Mouse (Mus musculus): ENCODE results near the gene Pla2g2d. TPM values are rescaled to one million over a fixed set of nuclear protein-coding genes. Genes with fewer than 3 reads are reported as not detected.

Gene Pla2g2d
- polyA plus RNA-seq, 1 experiment from 2014 or later = 1.8 TPM

- H3K4me1 ChIP-seq (ENCODE audit: control insufficient read depth, insufficient read depth, low read length) = no peaks in the 10 kb centered on the region
- no peak overlapping the region for H3K4me3 ChIP-seq (ENCODE audit: low read depth, low read length)
- no peak overlapping the region for H3K27ac ChIP-seq (ENCODE audit: low read depth, low read length)
- 67% methylated on average over 10 of the region's 10 CpGs for WGBS
- H3K9me3 ChIP-seq (ENCODE audit: control insufficient read depth, low read length) = no peaks in the 10 kb centered on the region
- DNase-seq (ENCODE audit: low spot score) (no peak), ATAC-seq (ENCODE audit: insufficient read depth, low FRiP score, low TSS enrichment) (no peak)
- H3K27me3 ChIP-seq (ENCODE audit: control insufficient read depth, insufficient read depth, low read length) = no peaks in the 10 kb centered on the region
- H3K4me2 ChIP-seq (ENCODE audit: low read depth) = no peak overlapping the region
- no peak overlapping the region for H3K9ac ChIP-seq (ENCODE audit: low read length)
- no peaks in the 10 kb centered on the region for H3K36me3 ChIP-seq (ENCODE audit: control insufficient read depth, insufficient read depth, low read length)
Observed at GRCm38 (mm10) chr4:138747851-138748250, 27.7 kb upstream of the Pla2g2d start.

DNA sequence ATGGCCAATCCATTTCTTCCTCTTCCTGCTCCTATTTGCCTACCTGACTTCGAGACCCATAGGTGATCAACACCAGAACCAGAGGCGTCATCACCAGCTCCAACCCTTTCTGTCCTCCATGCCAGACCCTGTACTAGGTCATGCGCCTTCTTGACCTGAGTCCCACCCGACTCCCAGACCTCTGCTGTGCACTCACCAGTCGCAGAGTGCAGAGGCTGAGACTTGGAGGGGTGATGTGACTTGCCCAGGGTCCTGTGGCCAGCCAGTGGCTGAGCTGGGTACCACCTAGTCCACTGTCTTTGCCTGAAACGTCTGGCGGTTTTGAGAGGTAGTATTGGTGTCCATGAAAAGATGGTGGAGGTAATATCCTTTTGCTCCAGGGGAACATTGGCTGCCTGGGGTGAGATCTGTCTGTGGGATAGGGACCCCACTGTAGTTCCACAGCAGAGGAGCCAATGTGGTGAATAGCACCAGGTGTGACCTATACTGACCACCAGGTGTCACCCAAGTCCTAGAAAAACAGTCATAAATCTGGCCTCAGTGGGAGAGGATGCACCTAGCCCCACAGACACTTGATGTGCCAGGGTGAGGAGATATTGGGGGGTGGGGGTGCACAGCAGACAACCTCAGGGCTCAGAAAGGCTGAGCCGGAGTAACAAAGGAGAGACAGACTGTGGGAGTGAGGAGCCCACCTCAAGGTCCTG is 27.0 kb upstream of the Pla2g2d start:
- peak; percentile 50 for DNase-seq (ENCODE audit: low spot score)
- no peaks in the 10 kb centered on the region for H3K27me3 ChIP-seq (ENCODE audit: control insufficient read depth, insufficient read depth, low read length)
- no peak overlapping the region for H3K4me3 ChIP-seq (ENCODE audit: low read depth, low read length)
- no peaks in the 10 kb centered on the region for H3K4me1 ChIP-seq (ENCODE audit: control insufficient read depth, insufficient read depth, low read length)
- no peak overlapping the region for H3K4me2 ChIP-seq (ENCODE audit: low read depth)
- no peaks in the 10 kb centered on the region for H3K36me3 ChIP-seq (ENCODE audit: control insufficient read depth, insufficient read depth, low read length)
- 61% methylated on average over 8 of the region's 8 CpGs for WGBS
- no peak overlapping the region for H3K27ac ChIP-seq (ENCODE audit: low read depth, low read length)
- H3K9me3 ChIP-seq (ENCODE audit: control insufficient read depth, low read length) = no peaks in the 10 kb centered on the region
- no peak for ATAC-seq (ENCODE audit: insufficient read depth, low FRiP score, low TSS enrichment)
- H3K9ac ChIP-seq (ENCODE audit: low read length) = no peak overlapping the region

DNA sequence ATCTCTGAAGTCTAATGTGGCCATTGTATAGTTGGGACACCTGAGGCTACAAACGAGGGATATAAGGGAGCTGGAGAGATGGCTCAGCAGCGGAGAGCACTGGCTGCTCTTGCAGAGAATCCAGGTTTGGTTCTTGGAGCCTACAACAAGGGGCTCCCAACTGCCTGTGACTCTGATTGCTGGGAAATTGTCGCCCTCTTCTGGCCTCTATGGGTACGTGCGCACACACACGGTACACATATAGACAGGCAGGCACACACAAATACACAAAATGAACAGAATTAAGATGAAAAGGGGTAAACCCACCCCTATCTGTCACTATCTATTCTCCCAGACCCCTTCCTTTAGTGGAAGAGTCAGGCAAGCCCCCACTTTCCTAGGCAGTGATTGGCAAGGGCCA is 22.9 kb upstream of the Pla2g2d start:
- Histone ChIP-seq H3K27ac (ENCODE audit: low read depth, low read length) (no peak overlapping the region), H3K36me3 (ENCODE audit: control insufficient read depth, insufficient read depth, low read length) (no peaks in the 10 kb centered on the region), H3K27me3 (ENCODE audit: control insufficient read depth, insufficient read depth, low read length) (no peaks in the 10 kb centered on the region), H3K4me2 (ENCODE audit: low read depth) (no peak overlapping the region), H3K9ac (ENCODE audit: low read length) (no peak overlapping the region), H3K9me3 (ENCODE audit: control insufficient read depth, low read length) (no peaks in the 10 kb centered on the region), H3K4me3 (ENCODE audit: low read depth, low read length) (no peak overlapping the region), H3K4me1 (ENCODE audit: control insufficient read depth, insufficient read depth, low read length) (no peaks in the 10 kb centered on the region)
- ATAC-seq (ENCODE audit: insufficient read depth, low FRiP score, low TSS enrichment) (no peak), DNase-seq (ENCODE audit: low spot score) (no peak)
- 90% methylated on average over 6 of the region's 6 CpGs for WGBS

GRCm38 (mm10) chr4:138753608-138754007 is 21.9 kb upstream of the Pla2g2d start:
- ATAC-seq (ENCODE audit: insufficient read depth, low FRiP score, low TSS enrichment) (no peak), DNase-seq (ENCODE audit: low spot score) (no peak)
- H3K4me3 ChIP-seq (ENCODE audit: low read depth, low read length) = no peak overlapping the region
- H3K27me3 ChIP-seq (ENCODE audit: control insufficient read depth, insufficient read depth, low read length) = no peaks in the 10 kb centered on the region
- no peak overlapping the region for H3K27ac ChIP-seq (ENCODE audit: low read depth, low read length)
- H3K4me1 ChIP-seq (ENCODE audit: control insufficient read depth, insufficient read depth, low read length) = no peaks in the 10 kb centered on the region
- 79% methylated on average over 3 of the region's 3 CpGs for WGBS
- H3K9me3 ChIP-seq (ENCODE audit: control insufficient read depth, low read length) = no peaks in the 10 kb centered on the region
- H3K4me2 ChIP-seq (ENCODE audit: low read depth) = no peak overlapping the region
- H3K36me3 ChIP-seq (ENCODE audit: control insufficient read depth, insufficient read depth, low read length) = no peaks in the 10 kb centered on the region
- no peak overlapping the region for H3K9ac ChIP-seq (ENCODE audit: low read length)

DNA sequence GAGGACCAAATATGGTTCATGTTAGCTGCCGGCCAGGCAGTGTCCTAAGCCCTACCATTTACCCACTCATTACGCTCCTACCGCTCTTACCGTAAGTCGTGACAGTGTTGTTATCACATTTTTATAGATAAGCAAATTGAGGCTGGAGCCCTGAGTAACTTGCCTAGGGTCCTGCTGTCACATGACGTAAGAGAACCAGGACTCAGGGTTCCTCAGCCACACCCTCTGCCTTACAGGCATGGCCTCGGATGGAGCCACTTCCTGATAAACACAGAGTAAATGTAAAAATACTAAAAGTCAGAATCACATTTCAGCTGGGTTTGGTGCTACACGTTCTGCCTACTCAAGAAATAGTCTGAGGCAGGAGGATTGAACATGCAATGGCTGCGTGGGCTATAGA is 21.1 kb upstream of the Pla2g2d start:
- no peak overlapping the region for H3K4me3 ChIP-seq (ENCODE audit: low read depth, low read length)
- DNase-seq (ENCODE audit: low spot score) = no peak
- ATAC-seq (ENCODE audit: insufficient read depth, low FRiP score, low TSS enrichment) = no peak
- H3K4me1 ChIP-seq (ENCODE audit: control insufficient read depth, insufficient read depth, low read length) = no peaks in the 10 kb centered on the region
- no peaks in the 10 kb centered on the region for H3K9me3 ChIP-seq (ENCODE audit: control insufficient read depth, low read length)
- no peak overlapping the region for H3K4me2 ChIP-seq (ENCODE audit: low read depth)
- no peaks in the 10 kb centered on the region for H3K36me3 ChIP-seq (ENCODE audit: control insufficient read depth, insufficient read depth, low read length)
- H3K9ac ChIP-seq (ENCODE audit: low read length) = no peak overlapping the region
- no peaks in the 10 kb centered on the region for H3K27me3 ChIP-seq (ENCODE audit: control insufficient read depth, insufficient read depth, low read length)
- 84% methylated on average over 9 of the region's 9 CpGs for WGBS
- H3K27ac ChIP-seq (ENCODE audit: low read depth, low read length) = no peak overlapping the region

DNA sequence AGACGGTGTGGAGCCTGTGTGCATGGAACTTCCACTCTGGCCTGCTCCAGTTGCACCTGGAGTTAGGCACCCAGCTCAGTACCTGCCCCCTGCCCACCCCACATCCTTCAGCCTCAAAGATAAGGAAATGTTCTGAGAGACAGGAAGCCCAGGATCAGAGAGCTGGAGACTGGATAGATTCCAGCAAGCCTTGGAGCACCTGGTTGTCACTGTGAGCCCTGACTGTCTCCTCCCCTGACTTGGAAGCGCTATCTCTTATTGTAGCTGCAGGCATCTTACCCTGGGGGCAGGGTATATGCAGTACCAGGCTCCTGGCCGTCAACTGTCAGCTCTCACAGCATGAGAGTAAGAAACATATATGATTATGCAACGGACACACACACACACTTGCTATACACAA is 20.1 kb upstream of the Pla2g2d start:
- Histone ChIP-seq H3K9ac (ENCODE audit: low read length) (no peak overlapping the region), H3K4me1 (ENCODE audit: control insufficient read depth, insufficient read depth, low read length) (no peaks in the 10 kb centered on the region), H3K9me3 (ENCODE audit: control insufficient read depth, low read length) (no peaks in the 10 kb centered on the region), H3K36me3 (ENCODE audit: control insufficient read depth, insufficient read depth, low read length) (no peaks in the 10 kb centered on the region), H3K27ac (ENCODE audit: low read depth, low read length) (no peak overlapping the region), H3K4me2 (ENCODE audit: low read depth) (no peak overlapping the region), H3K4me3 (ENCODE audit: low read depth, low read length) (no peak overlapping the region), H3K27me3 (ENCODE audit: control insufficient read depth, insufficient read depth, low read length) (no peaks in the 10 kb centered on the region)
- no peak for ATAC-seq (ENCODE audit: insufficient read depth, low FRiP score, low TSS enrichment)
- 76% methylated on average over 4 of the region's 4 CpGs for WGBS
- DNase-seq (ENCODE audit: low spot score) = no peak

DNA sequence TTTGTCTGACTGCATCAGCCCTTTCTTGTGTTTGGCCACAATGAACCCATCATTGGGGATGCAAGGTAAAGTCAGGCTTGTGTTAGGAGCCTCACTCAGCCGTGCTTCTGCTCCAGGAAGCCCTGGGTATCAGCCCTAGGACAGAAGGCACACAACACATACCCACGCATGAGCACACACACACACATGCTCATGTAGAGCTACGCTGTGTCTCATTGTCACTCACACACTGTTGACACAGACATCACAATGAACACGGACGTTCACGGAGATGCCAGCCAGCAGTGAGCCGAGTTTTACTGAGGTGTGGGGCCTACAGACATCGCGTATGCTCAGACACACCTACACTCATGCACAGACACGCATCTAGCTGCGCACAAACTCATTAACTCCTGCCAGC is 19.6 kb upstream of the Pla2g2d start:
- WGBS = 83% methylated on average over 11 of the region's 11 CpGs
- Histone ChIP-seq H3K4me2 (ENCODE audit: low read depth) (no peak overlapping the region), H3K27ac (ENCODE audit: low read depth, low read length) (no peak overlapping the region), H3K4me1 (ENCODE audit: control insufficient read depth, insufficient read depth, low read length) (no peaks in the 10 kb centered on the region), H3K27me3 (ENCODE audit: control insufficient read depth, insufficient read depth, low read length) (no peaks in the 10 kb centered on the region), H3K9ac (ENCODE audit: low read length) (no peak overlapping the region), H3K4me3 (ENCODE audit: low read depth, low read length) (no peak overlapping the region), H3K9me3 (ENCODE audit: control insufficient read depth, low read length) (no peaks in the 10 kb centered on the region), H3K36me3 (ENCODE audit: control insufficient read depth, insufficient read depth, low read length) (no peaks in the 10 kb centered on the region)
- ATAC-seq (ENCODE audit: insufficient read depth, low FRiP score, low TSS enrichment) = no peak
- no peak for DNase-seq (ENCODE audit: low spot score)

DNA sequence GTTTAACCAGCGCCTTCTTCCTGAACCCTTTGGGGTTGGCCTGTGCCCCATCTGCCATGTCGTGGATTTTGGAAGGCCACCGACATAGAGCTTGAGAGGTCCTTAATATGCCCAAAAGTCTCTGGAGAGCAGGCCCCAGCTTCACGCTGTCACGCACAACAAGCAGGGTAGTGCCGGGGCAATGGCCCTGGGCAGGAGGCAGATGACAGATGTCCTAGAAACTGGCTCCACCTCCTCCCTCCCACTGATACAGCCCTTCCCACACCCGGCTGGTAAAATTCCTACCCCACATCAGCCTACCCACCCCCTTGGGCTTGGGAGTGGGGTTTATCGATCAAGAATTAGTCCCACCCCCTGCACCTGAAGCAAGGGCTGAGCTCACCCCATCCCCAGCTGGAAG is 18.1 kb upstream of the Pla2g2d start, which contains the start of gene Pla2g2f:
Gene Pla2g2f (minus strand): TSS at position 211 of the 400 bp plus-strand sequence.
- H3K27me3 ChIP-seq (ENCODE audit: control insufficient read depth, insufficient read depth, low read length) = no peaks in the 10 kb centered on the region
- ATAC-seq (ENCODE audit: insufficient read depth, low FRiP score, low TSS enrichment) (no peak), DNase-seq (ENCODE audit: low spot score) (no peak)
- no peaks in the 10 kb centered on the region for H3K9me3 ChIP-seq (ENCODE audit: control insufficient read depth, low read length)
- no peak within 1 kb of the TSS for H3K4me3 ChIP-seq (ENCODE audit: low read depth, low read length)
- no peaks in the 10 kb centered on the region for H3K36me3 ChIP-seq (ENCODE audit: control insufficient read depth, insufficient read depth, low read length)
- no peak within 1 kb of the TSS for H3K4me2 ChIP-seq (ENCODE audit: low read depth)
- no peak within 1 kb of the TSS for H3K9ac ChIP-seq (ENCODE audit: low read length)
- WGBS = 61% methylated on average over 8 of the region's 8 CpGs
- H3K27ac ChIP-seq (ENCODE audit: low read depth, low read length) = no peak within 1 kb of the TSS
- no peaks in the 10 kb centered on the region for H3K4me1 ChIP-seq (ENCODE audit: control insufficient read depth, insufficient read depth, low read length)

GRCm38 (mm10) chr4:138762266-138762665 is 13.3 kb upstream of the Pla2g2d start:
- Histone ChIP-seq H3K27me3 (ENCODE audit: control insufficient read depth, insufficient read depth, low read length) (no peaks in the 10 kb centered on the region), H3K4me1 (ENCODE audit: control insufficient read depth, insufficient read depth, low read length) (no peaks in the 10 kb centered on the region), H3K27ac (ENCODE audit: low read depth, low read length) (no peak overlapping the region), H3K9me3 (ENCODE audit: control insufficient read depth, low read length) (no peaks in the 10 kb centered on the region), H3K36me3 (ENCODE audit: control insufficient read depth, insufficient read depth, low read length) (no peaks in the 10 kb centered on the region), H3K4me3 (ENCODE audit: low read depth, low read length) (no peak overlapping the region), H3K9ac (ENCODE audit: low read length) (no peak overlapping the region), H3K4me2 (ENCODE audit: low read depth) (no peak overlapping the region)
- 79% methylated on average over 9 of the region's 9 CpGs for whole genome bisulfite sequencing
- ATAC-seq (ENCODE audit: insufficient read depth, low FRiP score, low TSS enrichment) = no peak
- no peak for DNase-seq (ENCODE audit: low spot score)

All from neural tube, embryonic 11.5 days (tissue).